Mouse (Mus musculus): ENCODE measurements around the gene Cox7a1. TPM values are rescaled to one million over a fixed set of nuclear protein-coding genes. Genes with fewer than 3 reads are reported as not detected.

Cox7a1 gene
- total and polyA plus RNA-seq, 2 experiments from 2014 or later, result 1.4 to 4.9 TPM

- Histone ChIP-seq H3K27me3 (ENCODE audit: insufficient read depth, low read length) (no peaks in the 10 kb centered on the region), H3K9me3 (ENCODE audit: low read length) (no peaks in the 10 kb centered on the region), H3K9ac (no peak overlapping the region), H3K36me3 (ENCODE audit: insufficient read depth) (no peaks in the 10 kb centered on the region), H3K27ac (ENCODE audit: low read depth, low read length) (no peak overlapping the region), H3K4me2 (ENCODE audit: low read depth) (no peak overlapping the region; the same call in 1 of the 2 replicates), H3K4me3 (ENCODE audit: low read depth, low read length) (no peak overlapping the region), H3K4me1 (ENCODE audit: insufficient read depth) (no peaks in the 10 kb centered on the region; the same call in 1 of the 2 replicates)
- ATAC-seq (no peak), DNase-seq (no peak)
- WGBS, result 82% methylated on average over 2 of the region's 2 CpGs
- no peak for TF ChIP-seq CTCF (IDR thresholded peaks at IDR 0.05; ENCODE audit: low read depth)
Observed at GRCm38 (mm10) chr7:30217277-30217676, 33.3 kb downstream of the Cox7a1 start.

- ATAC-seq (peak; percentile 72), DNase-seq (peak; percentile 76)
- no peaks in the 10 kb centered on the region; the same call in 1 of the 2 replicates for H3K4me1 ChIP-seq (ENCODE audit: insufficient read depth)
- WGBS, result 4% methylated on average over 16 of the region's 16 CpGs
- TF ChIP-seq CTCF (IDR thresholded peaks at IDR 0.05; ENCODE audit: low read depth), result no peak
- no peaks in the 10 kb centered on the region for H3K27me3 ChIP-seq (ENCODE audit: insufficient read depth, low read length)
- H3K4me3 ChIP-seq (ENCODE audit: low read depth, low read length), result peak overlapping the region; percentile 43
- peak overlapping the region; percentile 90 for H3K4me2 ChIP-seq (ENCODE audit: low read depth)
- H3K9ac ChIP-seq, result peak overlapping the region; percentile 49
- no peaks in the 10 kb centered on the region for H3K9me3 ChIP-seq (ENCODE audit: low read length)
- H3K36me3 ChIP-seq (ENCODE audit: insufficient read depth), result peaks cover 17% of the 10 kb centered on the region
- H3K27ac ChIP-seq (ENCODE audit: low read depth, low read length), result peak overlapping the region; percentile 52
Observed at GRCm38 (mm10) chr7:30219293-30220007, 35.5 kb downstream of the Cox7a1 start.

- H3K27ac ChIP-seq (ENCODE audit: low read depth, low read length), result no peak overlapping the region
Observed at GRCm38 (mm10) chr7:30220008-30220356, 36.0 kb downstream of the Cox7a1 start.

GRCm38 (mm10) chr7:30221433-30221832 lies 37.5 kb downstream of the Cox7a1 start:
- no peaks in the 10 kb centered on the region for H3K27me3 ChIP-seq (ENCODE audit: insufficient read depth, low read length)

More at GRCm38 (mm10) chr7:30220008-30220356, 36.0 kb downstream of the Cox7a1 start:
- Histone ChIP-seq H3K4me2 (ENCODE audit: low read depth) (peak overlapping the region; percentile 90), H3K9me3 (ENCODE audit: low read length) (no peaks in the 10 kb centered on the region), H3K4me1 (ENCODE audit: insufficient read depth) (no peaks in the 10 kb centered on the region; the same call in 1 of the 2 replicates), H3K9ac (peak overlapping the region; percentile 49; the same call in 1 of the 2 replicates), H3K36me3 (ENCODE audit: insufficient read depth) (peaks cover 20% of the 10 kb centered on the region), H3K4me3 (ENCODE audit: low read depth, low read length) (peak overlapping the region; percentile 43; the same call in 1 of the 2 replicates), H3K27me3 (ENCODE audit: insufficient read depth, low read length) (no peaks in the 10 kb centered on the region)
- DNase-seq (no peak), ATAC-seq (no peak)
- 13% methylated on average over 11 of the region's 11 CpGs for whole genome bisulfite sequencing
- no peak for TF ChIP-seq CTCF (IDR thresholded peaks at IDR 0.05; ENCODE audit: low read depth)

GRCm38 (mm10) chr7:30222205-30222604 lies 38.3 kb downstream of the Cox7a1 start:
- Histone ChIP-seq H3K4me3 (ENCODE audit: low read depth, low read length) (no peak overlapping the region), H3K4me2 (ENCODE audit: low read depth) (no peak overlapping the region), H3K4me1 (ENCODE audit: insufficient read depth) (no peaks in the 10 kb centered on the region; the same call in 1 of the 2 replicates), H3K9ac (no peak overlapping the region), H3K9me3 (ENCODE audit: low read length) (no peaks in the 10 kb centered on the region), H3K36me3 (ENCODE audit: insufficient read depth) (peaks cover 42% of the 10 kb centered on the region), H3K27me3 (ENCODE audit: insufficient read depth, low read length) (no peaks in the 10 kb centered on the region), H3K27ac (ENCODE audit: low read depth, low read length) (no peak overlapping the region)
- ATAC-seq (no peak), DNase-seq (no peak)
- no peak for TF ChIP-seq CTCF (IDR thresholded peaks at IDR 0.05; ENCODE audit: low read depth)
- 97% methylated on average over 5 of the region's 5 CpGs for WGBS

More at GRCm38 (mm10) chr7:30221433-30221832, 37.5 kb downstream of the Cox7a1 start:
- no peak for TF ChIP-seq CTCF (IDR thresholded peaks at IDR 0.05; ENCODE audit: low read depth)
- H3K4me3 ChIP-seq (ENCODE audit: low read depth, low read length), result no peak overlapping the region
- no peaks in the 10 kb centered on the region for H3K9me3 ChIP-seq (ENCODE audit: low read length)
- H3K4me2 ChIP-seq (ENCODE audit: low read depth), result no peak overlapping the region
- no peak overlapping the region for H3K27ac ChIP-seq (ENCODE audit: low read depth, low read length)
- DNase-seq, result no peak
- no peaks in the 10 kb centered on the region; the same call in 1 of the 2 replicates for H3K4me1 ChIP-seq (ENCODE audit: insufficient read depth)
- ATAC-seq, result no peak
- WGBS, result 69% methylated on average over 3 of the region's 3 CpGs
- H3K36me3 ChIP-seq (ENCODE audit: insufficient read depth), result peaks cover 34% of the 10 kb centered on the region
- no peak overlapping the region for H3K9ac ChIP-seq

- WGBS, result 89% methylated on average over 12 of the region's 12 CpGs
- H3K4me2 ChIP-seq (ENCODE audit: low read depth), result no peak overlapping the region
- no peaks in the 10 kb centered on the region for H3K9me3 ChIP-seq (ENCODE audit: low read length)
- H3K27ac ChIP-seq (ENCODE audit: low read depth, low read length), result no peak overlapping the region
- ATAC-seq (no peak), DNase-seq (no peak)
- no peaks in the 10 kb centered on the region; the same call in 1 of the 2 replicates for H3K4me1 ChIP-seq (ENCODE audit: insufficient read depth)
- TF ChIP-seq CTCF (IDR thresholded peaks at IDR 0.05; ENCODE audit: low read depth), result no peak
- peaks cover 51% of the 10 kb centered on the region for H3K36me3 ChIP-seq (ENCODE audit: insufficient read depth)
- no peak overlapping the region for H3K9ac ChIP-seq
- no peaks in the 10 kb centered on the region for H3K27me3 ChIP-seq (ENCODE audit: insufficient read depth, low read length)
- no peak overlapping the region for H3K4me3 ChIP-seq (ENCODE audit: low read depth, low read length)
Observed at GRCm38 (mm10) chr7:30224206-30224605, 40.3 kb downstream of the Cox7a1 start.

GRCm38 (mm10) chr7:30231328-30231668 lies 47.4 kb downstream of the Cox7a1 start:
- 0% methylated on average over 16 of the region's 16 CpGs for WGBS
- Histone ChIP-seq H3K36me3 (ENCODE audit: insufficient read depth) (peaks cover 36% of the 10 kb centered on the region), H3K9me3 (ENCODE audit: low read length) (no peaks in the 10 kb centered on the region), H3K4me3 (ENCODE audit: low read depth, low read length) (peak overlapping the region; percentile 69), H3K27me3 (ENCODE audit: insufficient read depth, low read length) (no peaks in the 10 kb centered on the region), H3K9ac (peak overlapping the region; percentile 67), H3K27ac (ENCODE audit: low read depth, low read length) (peak overlapping the region; percentile 97), H3K4me1 (ENCODE audit: insufficient read depth) (0 out of 2 replicates have a peak, but pooled peaks cover 5% of the 10 kb centered on the region), H3K4me2 (ENCODE audit: low read depth) (peak overlapping the region; percentile 64)
- no peak for DNase-seq
- no peak for TF ChIP-seq CTCF (IDR thresholded peaks at IDR 0.05; ENCODE audit: low read depth)
- ATAC-seq, result no peak; the same call in 1 of the 2 replicates
